Mouse (Mus musculus): ENCODE measurements around the gene Fmod.

Gene Fmod

GRCm38 (mm10) chr1:134077389-134078060 is 40.5 kb downstream of the Fmod start:
- peak; percentile 60 to 63 for DNase-seq

GRCm38 (mm10) chr1:134078061-134078795 is 41.2 kb downstream of the Fmod start:
- peak; percentile 41 to 53 for DNase-seq

- DNase-seq = peak; percentile 96 to 97
Measured at GRCm38 (mm10) chr1:134078802-134079476, 41.9 kb downstream of the Fmod start, which contains the start of gene Btg2. Btg2 (minus strand) TSS chr1:134079120.

- DNase-seq = no peak
Measured at GRCm38 (mm10) chr1:134079477-134080163, 42.6 kb downstream of the Fmod start.

- no peak for DNase-seq
Measured at GRCm38 (mm10) chr1:134080406-134080805, 43.4 kb downstream of the Fmod start.

GRCm38 (mm10) chr1:134080881-134081450 is 43.9 kb downstream of the Fmod start:
- no peak for DNase-seq

- DNase-seq = no peak
Measured at GRCm38 (mm10) chr1:134082987-134083516, 46.0 kb downstream of the Fmod start.

- DNase-seq = no peak
Measured at GRCm38 (mm10) chr1:134083676-134084075, 46.6 kb downstream of the Fmod start.

- no peak for DNase-seq
Measured at GRCm38 (mm10) chr1:134084128-134084527, 47.1 kb downstream of the Fmod start.

- DNase-seq = no peak
Measured at GRCm38 (mm10) chr1:134086017-134086416, 49.0 kb downstream of the Fmod start.

GRCm38 (mm10) chr1:134086811-134087398 is 49.9 kb downstream of the Fmod start:
- DNase-seq = no peak

GRCm38 (mm10) chr1:134089074-134089473 is 52.0 kb downstream of the Fmod start:
- no peak for DNase-seq

GRCm38 (mm10) chr1:134091851-134092250 is 54.8 kb downstream of the Fmod start:
- DNase-seq = no peak

- no peak for DNase-seq
Measured at GRCm38 (mm10) chr1:134092368-134092767, 55.3 kb downstream of the Fmod start.

- peak; percentile 96 to 97 for DNase-seq
Measured at GRCm38 (mm10) chr1:134092852-134093770, 56.1 kb downstream of the Fmod start.

- DNase-seq = peak; percentile 76 to 78
Measured at GRCm38 (mm10) chr1:134093771-134094526, 56.9 kb downstream of the Fmod start.

- DNase-seq = peak; percentile 43 to 44
Measured at GRCm38 (mm10) chr1:134095033-134095612, 58.1 kb downstream of the Fmod start.

- DNase-seq = no peak
Measured at GRCm38 (mm10) chr1:134095721-134096120, 58.7 kb downstream of the Fmod start.

- no peak for DNase-seq
Measured at GRCm38 (mm10) chr1:134096264-134096934, 59.3 kb downstream of the Fmod start.
